ENCODE assay signal across 13 mouse cellular contexts in genomic region chr10:5904399-5904798, GRCm38 (mm10). TPM values are rescaled to one million over a fixed set of nuclear protein-coding genes. Genes with fewer than 3 reads are reported as not detected.
DNase-seq lines count a peak whose midpoint lies in the region; ATAC-seq and TF ChIP-seq lines count a peak whose summit lies in the region.
"Had no signal": no experiment of that assay in that cellular context is flagged by ENCODE, and none has a peak within 500 bp of the region (broad histone marks: within the 10 kb centered on the region; RNA-seq: fewer than 3 reads in every experiment).

No protein-coding gene starts in this region.

- no peak for ATAC-seq in hindbrain, postnatal 0 days
- no peak for ATAC-seq in hindbrain, embryonic 11.5 days (ENCODE audit: low FRiP score)
- no peak for ATAC-seq in stomach, postnatal 0 days (ENCODE audit: low FRiP score, low TSS enrichment)
- no peak for ATAC-seq in liver, embryonic 12.5 days
- ATAC-seq: CD4-positive, CD25-positive, alpha-beta regulatory T cell, adult 4 months had no signal

- no peaks in the 10 kb centered on the region for H3K4me1 ChIP-seq in hindbrain, postnatal 0 days (ENCODE audit: insufficient read depth, low read length)
- no peaks in the 10 kb centered on the region for H3K4me1 ChIP-seq in hindbrain, embryonic 11.5 days (replicated peaks; ENCODE audit: control insufficient read depth, insufficient read depth, low read length)
- no peaks in the 10 kb centered on the region for H3K4me1 ChIP-seq in stomach, postnatal 0 days (replicated peaks; ENCODE audit: control insufficient read depth, insufficient read depth)
- no peaks in the 10 kb centered on the region for H3K4me1 ChIP-seq in liver, embryonic 12.5 days
- H3K4me1 ChIP-seq: limb, embryonic 15.5 days; stomach, embryonic 15.5 days had no signal

- TF ChIP-seq EP300 in stomach, postnatal 0 days (optimal IDR thresholded peaks at IDR 0.05): no peak

- no peaks in the 10 kb centered on the region for H3K9me3 ChIP-seq in hindbrain, postnatal 0 days (ENCODE audit: low read length)
- H3K9me3 ChIP-seq in hindbrain, embryonic 11.5 days (ENCODE audit: control insufficient read depth, low read length): no peaks in the 10 kb centered on the region
- no peaks in the 10 kb centered on the region for H3K9me3 ChIP-seq in stomach, postnatal 0 days (ENCODE audit: control insufficient read depth, low read length)
- no peaks in the 10 kb centered on the region for H3K9me3 ChIP-seq in liver, embryonic 12.5 days (replicated peaks)
- H3K9me3 ChIP-seq: limb, embryonic 15.5 days; stomach, embryonic 15.5 days had no signal

- H3K4me3 ChIP-seq in hindbrain, postnatal 0 days (ENCODE audit: low read length): no peak overlapping the region
- no peak overlapping the region for H3K4me3 ChIP-seq in hindbrain, embryonic 11.5 days (ENCODE audit: low read depth, low read length)
- no peak overlapping the region for H3K4me3 ChIP-seq in stomach, postnatal 0 days (ENCODE audit: low read depth, low read length)
- H3K4me3 ChIP-seq in liver, embryonic 12.5 days: no peak overlapping the region
- H3K4me3 ChIP-seq: limb, embryonic 15.5 days; stomach, embryonic 15.5 days had no signal

- 81% methylated on average over 2 of the region's 2 CpGs for WGBS in hindbrain, postnatal 0 days
- 95% methylated on average over 2 of the region's 2 CpGs for WGBS in hindbrain, embryonic 11.5 days
- WGBS in stomach, postnatal 0 days: 74% methylated on average over 2 of the region's 2 CpGs
- 70% methylated on average over 2 of the region's 2 CpGs for WGBS in liver, embryonic 12.5 days (ENCODE audit: insufficient replicate concordance)

- DNase-seq in hindbrain, postnatal 0 days (ENCODE audit: low spot score): peak; percentile 64
- no peak for DNase-seq in hindbrain, embryonic 11.5 days (ENCODE audit: low spot score)
- peak; percentile 15 for DNase-seq in retina, postnatal 1 day
- no peak for DNase-seq in retina, embryonic 14.5 days (ENCODE audit: low spot score)
- DNase-seq in cerebellum, adult 9-10 months: peak; percentile 51
- DNase-seq in stomach, postnatal 0 days (ENCODE audit: low spot score): no peak
- no peak for DNase-seq in heart, postnatal 10 days

- no peaks in the 10 kb centered on the region for H3K27me3 ChIP-seq in hindbrain, postnatal 0 days (ENCODE audit: insufficient read depth, low read length)
- H3K27me3 ChIP-seq in hindbrain, embryonic 11.5 days (ENCODE audit: control insufficient read depth, insufficient read depth, low read length): no peaks in the 10 kb centered on the region
- H3K27me3 ChIP-seq in stomach, postnatal 0 days (ENCODE audit: control insufficient read depth, insufficient read depth, low read length): no peaks in the 10 kb centered on the region
- H3K27me3 ChIP-seq in liver, embryonic 12.5 days (replicated peaks): no peaks in the 10 kb centered on the region
- H3K27me3 ChIP-seq: limb, embryonic 15.5 days; stomach, embryonic 15.5 days had no signal

- no peaks in the 10 kb centered on the region for H3K36me3 ChIP-seq in hindbrain, postnatal 0 days (ENCODE audit: insufficient read depth, low read length)
- H3K36me3 ChIP-seq in hindbrain, embryonic 11.5 days (ENCODE audit: control insufficient read depth, insufficient read depth, low read length): no peaks in the 10 kb centered on the region
- no peaks in the 10 kb centered on the region for H3K36me3 ChIP-seq in stomach, postnatal 0 days (ENCODE audit: control insufficient read depth, insufficient read depth, low read length)
- no peaks in the 10 kb centered on the region for H3K36me3 ChIP-seq in liver, embryonic 12.5 days
- H3K36me3 ChIP-seq: limb, embryonic 15.5 days; stomach, embryonic 15.5 days had no signal

- intact Hi-C loops in heart, postnatal 10 days (cut with DNase I): no loop called here

- no peak for TF ChIP-seq CTCF in hindbrain, postnatal 0 days (IDR thresholded peaks at IDR 0.05; ENCODE audit: low read depth)
- peak; percentile 27 for TF ChIP-seq CTCF in stomach, postnatal 0 days (IDR thresholded peaks at IDR 0.05; ENCODE audit: low read depth)

- H3K4me2 ChIP-seq in hindbrain, postnatal 0 days (ENCODE audit: low read depth, low read length): no peak overlapping the region
- H3K4me2 ChIP-seq in hindbrain, embryonic 11.5 days (replicated peaks; ENCODE audit: low read depth, low read length): no peak overlapping the region
- no peak overlapping the region for H3K4me2 ChIP-seq in stomach, postnatal 0 days (replicated peaks; ENCODE audit: low read depth)
- H3K4me2 ChIP-seq in liver, embryonic 12.5 days: no peak overlapping the region
- H3K4me2 ChIP-seq: limb, embryonic 15.5 days; stomach, embryonic 15.5 days had no signal

- H3K27ac ChIP-seq in hindbrain, postnatal 0 days: no peak overlapping the region
- no peak overlapping the region for H3K27ac ChIP-seq in hindbrain, embryonic 11.5 days (ENCODE audit: low read depth, low read length)
- no peak overlapping the region for H3K27ac ChIP-seq in stomach, postnatal 0 days (replicated peaks)
- H3K27ac ChIP-seq in liver, embryonic 12.5 days: no peak overlapping the region
- H3K27ac ChIP-seq: limb, embryonic 15.5 days; macrophage; stomach, embryonic 15.5 days had no signal

- H3K9ac ChIP-seq in hindbrain, postnatal 0 days (replicated peaks; ENCODE audit: low read length): no peak overlapping the region
- H3K9ac ChIP-seq in hindbrain, embryonic 11.5 days (ENCODE audit: low read depth, low read length): no peak overlapping the region
- no peak overlapping the region for H3K9ac ChIP-seq in stomach, postnatal 0 days (ENCODE audit: low read length)
- no peak overlapping the region for H3K9ac ChIP-seq in liver, embryonic 12.5 days
- H3K9ac ChIP-seq: limb, embryonic 15.5 days; stomach, embryonic 15.5 days had no signal

RNA-seq across cellular contexts. Expression of gene Rgs17, which starts 17.8 kb away (rescaled TPM):
- total RNA-seq in hindbrain, postnatal 0 days (2014; rRNA removed): 33.5 and 34.4 TPM in 2 replicates
- 51.4 and 53.0 TPM in 2 replicates for polyA plus RNA-seq in hindbrain, postnatal 0 days (2015; fragmentation: Nextera tagmentation; extraction: Ambion mirVana)
- 2.4 and 2.9 TPM in 2 replicates for polyA plus RNA-seq in hindbrain, embryonic 11.5 days (2014; fragmentation: Nextera tagmentation; extraction: Ambion mirVana)
- 2.3 and 2.6 TPM in 2 replicates for polyA plus RNA-seq in stomach, postnatal 0 days (2015; fragmentation: Nextera tagmentation; extraction: Ambion mirVana)
- total RNA-seq in heart, postnatal 10 days (2021): 1 to 10 TPM in 1 of 2 experiments, under 1 TPM in 1; 0.82 to 1.4 TPM
- 0.07 and 0.11 TPM in 2 replicates for polyA plus RNA-seq in liver, embryonic 12.5 days (2016; fragmentation: Nextera tagmentation; extraction: Ambion mirVana)
- total RNA-seq: gastrocnemius, adult 8-10 months had no signal
- polyA plus RNA-seq: macrophage had no signal

Comparison
In these comparisons a context has a peak if more than half of its experiments do, and no peak if none do; other contexts are left out.
1. DNase-seq: peak in hindbrain, postnatal 0 days (single experiment), retina, postnatal 1 day (single experiment) and cerebellum, adult 9-10 months (single experiment); none in hindbrain, embryonic 11.5 days (single experiment), retina, embryonic 14.5 days (single experiment), stomach, postnatal 0 days (single experiment) and heart, postnatal 10 days (0 of 2).
2. RNA of gene Rgs17, which starts 17.8 kb away (polyA plus RNA-seq): 51.4 to 53.0 TPM in hindbrain, postnatal 0 days; 2.4 to 2.9 TPM in hindbrain, embryonic 11.5 days, 2.3 to 2.6 TPM in stomach, postnatal 0 days and 0.07 to 0.11 TPM in liver, embryonic 12.5 days; every median in the first group is over 10 times any median in the second.